Mouse (Mus musculus) left cerebral cortex, adult 18-20 months (tissue): Measurements from ENCODE around the gene Crym. TPM values are rescaled to one million over a fixed set of nuclear protein-coding genes. Genes with fewer than 3 reads are reported as not detected.

ENCODE experiments used
- DNase-seq, 2 experiments: peaks; one replicate each; pipeline ENCODE4 v3.0.0; 2021 to 2022; ENCODE audit warnings: low spot score in 2 of 2, mixed read lengths in 1 of 2
- total RNA-seq, 2 experiments: library from RNA; stranded (reverse); gene quantifications; 2 replicates each; pipeline ENCODE4 v1.2.3; 2021

Gene Crym
- total RNA-seq, 2 experiments from 2014 or later, result 59.8 to 86.8 TPM

DNA sequence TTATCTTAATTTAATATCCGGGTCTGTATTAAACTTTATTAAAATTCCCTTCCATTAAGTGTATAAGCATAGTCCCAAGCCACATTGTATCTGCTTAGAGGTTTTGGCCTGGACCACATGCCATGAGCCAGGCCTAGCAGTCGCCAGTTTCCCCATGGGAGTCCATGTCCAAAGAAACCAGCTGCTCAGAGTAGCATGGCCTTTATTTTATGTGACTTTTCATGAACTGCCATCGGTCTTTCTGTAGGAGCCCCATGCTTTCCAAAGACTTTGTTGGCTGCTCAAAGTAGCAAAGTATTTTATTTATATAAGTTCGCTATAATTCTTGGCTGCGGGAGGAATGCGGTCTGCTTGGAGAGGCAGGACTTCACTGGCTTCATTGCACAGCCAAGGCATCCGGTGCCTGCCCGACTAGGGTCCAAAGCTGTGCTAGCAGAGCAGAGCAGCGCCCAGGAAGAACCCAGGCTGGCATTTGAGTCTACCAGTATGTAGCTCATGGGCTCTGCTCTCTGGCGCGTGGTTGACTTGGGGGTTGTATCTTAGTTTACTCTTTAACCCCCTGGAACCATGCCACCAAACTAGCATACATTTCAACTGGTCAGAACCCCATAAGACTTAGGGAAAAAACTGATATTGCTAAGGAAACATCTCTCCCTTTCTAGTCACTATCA is 38.2 kb downstream of the Crym start:
- no peak for DNase-seq

DNA sequence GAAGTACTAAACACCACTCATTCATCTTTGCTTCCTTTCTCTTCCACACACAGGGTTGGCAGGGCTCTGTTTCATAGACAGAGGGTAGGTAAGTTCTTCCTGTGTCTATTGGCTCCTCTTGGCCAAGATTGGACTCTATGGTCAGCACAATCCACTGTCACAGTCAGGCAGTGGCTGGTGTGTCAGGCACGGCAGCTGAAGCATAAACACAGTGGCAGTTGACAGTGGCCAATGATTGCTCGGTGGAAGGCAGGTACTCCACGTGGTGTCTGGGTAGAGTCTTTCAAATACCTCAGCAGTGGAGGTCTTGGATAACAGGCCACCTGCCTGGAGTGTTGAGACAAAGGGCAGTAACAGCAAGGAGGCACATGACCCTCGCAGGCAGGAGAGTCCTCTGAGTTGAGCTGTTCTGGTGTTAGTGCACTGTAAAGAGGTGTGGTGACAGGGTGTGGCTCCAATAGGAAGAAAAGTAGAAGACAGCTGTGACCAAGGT is 43.7 kb downstream of the Crym start:
- no peak for DNase-seq

DNA sequence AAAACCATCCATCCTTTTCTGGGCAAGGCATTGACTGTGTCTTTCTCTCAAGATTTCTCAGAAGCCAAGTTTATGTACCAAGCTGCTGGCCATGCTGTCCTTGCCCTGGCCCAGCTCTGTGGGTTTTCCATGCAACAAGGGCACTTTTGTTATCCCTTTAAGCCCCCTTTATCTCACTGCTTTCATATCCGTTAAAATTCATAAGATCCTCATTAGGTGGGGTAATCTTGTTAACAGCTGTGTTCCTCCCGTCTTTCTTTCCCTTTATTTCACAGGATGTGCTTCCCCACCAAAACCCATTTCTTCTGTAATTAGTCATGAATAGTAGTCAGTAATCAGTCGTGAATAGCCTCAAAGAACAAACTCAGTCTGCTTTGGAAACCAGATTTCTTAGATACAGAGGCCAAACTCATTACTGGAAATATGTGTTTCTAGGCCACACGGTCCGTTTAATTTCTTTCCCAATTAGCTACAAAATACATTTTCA is 44.3 kb downstream of the Crym start:
- DNase-seq, result no peak

- no peak for DNase-seq
These were observed 45.0 kb downstream of the Crym start for GRCm38 (mm10) chr7:120156841-120157409.

GRCm38 (mm10) chr7:120150898-120151297 is 51.0 kb downstream of the Crym start:
- DNase-seq, result no peak

DNA sequence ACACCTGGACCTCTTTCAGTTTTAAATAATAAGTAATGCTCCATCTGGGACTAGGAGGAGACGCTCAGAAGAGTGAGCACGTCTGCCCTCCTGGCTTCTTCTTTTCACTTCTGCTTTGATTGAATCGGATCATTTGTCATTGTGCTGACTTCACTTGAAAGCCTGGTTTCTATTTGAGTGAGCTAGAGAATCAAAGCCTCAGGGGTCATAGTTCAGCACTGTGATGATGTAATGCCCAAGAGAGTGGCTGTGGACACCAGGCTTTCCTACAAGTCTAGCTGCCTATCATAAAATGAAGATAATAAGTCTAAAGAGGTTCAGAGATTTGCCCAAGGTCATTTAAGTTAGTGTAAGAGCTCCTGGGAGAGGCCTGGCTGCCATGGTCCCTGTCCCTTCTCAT is 51.7 kb downstream of the Crym start:
- DNase-seq, result no peak

DNA sequence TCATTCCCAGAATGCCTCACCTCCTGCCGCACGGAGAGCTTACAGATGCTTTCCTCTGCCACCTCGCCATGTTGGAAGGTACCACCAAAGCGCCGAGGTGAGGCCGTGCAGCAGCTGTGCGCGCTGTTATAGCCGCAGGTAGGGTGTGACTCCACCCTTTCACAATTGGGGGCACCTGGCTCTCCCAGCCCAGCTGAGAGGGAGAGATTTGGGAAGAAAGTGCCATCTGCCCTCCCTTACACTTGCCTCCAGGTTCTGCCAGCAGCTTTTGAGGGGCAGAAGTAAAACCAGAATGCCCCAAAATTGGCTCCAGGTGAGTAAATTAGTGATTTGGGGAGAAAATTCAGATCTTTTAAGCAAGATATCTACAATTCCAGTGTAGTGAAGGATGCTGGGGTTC is 56.7 kb downstream of the Crym start, which contains the start of gene Zp2:
Gene Zp2, minus strand, starts transcription at position 101 of the 400 bp plus-strand sequence.
- no peak for DNase-seq

- no peak for DNase-seq
These were observed 59.2 kb downstream of the Crym start for GRCm38 (mm10) chr7:120142743-120143142.

Other genes with a start within 250 kb of the Crym start
- under 1 TPM; 0.12 to 0.19 TPM for gene Dnah3, start 106.8 kb downstream of the Crym start, total RNA-seq
- gene Tmem159, start 99.8 kb downstream of the Crym start, total RNA-seq, result 10 to 100 TPM; 12.9 to 14.1 TPM
- gene Zp2, start 56.8 kb downstream of the Crym start, total RNA-seq, result under 1 TPM in 1 of 2 experiments, not detected in 1; 0.30 TPM
- under 1 TPM; 0.21 to 0.40 TPM for gene Anks4b, start 28.3 kb downstream of the Crym start, total RNA-seq
- gene Abca14, start 1.9 kb upstream of the Crym start, total RNA-seq, result not detected
- gene Abca15, start 126.6 kb upstream of the Crym start, total RNA-seq, result not detected
- gene Abca16, start 207.5 kb upstream of the Crym start, total RNA-seq, result not detected